Mouse (Mus musculus): Measurements from ENCODE around the gene Ctnnbip1. TPM values are rescaled to one million over a fixed set of nuclear protein-coding genes. Genes with fewer than 3 reads are reported as not detected.

Ctnnbip1 gene
- polyA plus RNA-seq, 1 experiment = 0.18 TPM

DNA sequence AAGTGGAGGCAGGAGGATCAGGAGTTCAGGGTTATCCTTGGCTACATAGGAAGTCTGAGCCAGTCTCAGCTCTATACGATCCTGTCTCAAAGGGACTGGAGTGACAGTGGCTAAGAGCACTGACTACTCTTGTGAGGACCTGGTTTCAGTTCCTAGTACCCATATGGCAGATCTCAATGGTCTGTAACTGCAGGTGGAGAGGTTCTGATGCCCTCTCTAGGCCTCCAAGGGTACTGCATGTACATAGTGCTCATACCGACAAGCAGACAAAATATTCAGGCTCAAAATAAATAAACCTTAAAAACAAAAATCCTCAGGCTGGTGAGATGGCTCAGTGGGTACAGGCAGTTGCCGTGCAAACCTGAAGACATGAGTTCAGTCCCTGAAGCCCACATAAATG is 26.9 kb upstream of the Ctnnbip1 start:
- TF ChIP-seq TAL1 (IDR thresholded peaks at IDR 0.05; ENCODE audit: low read length) (no peak), GATA1 (IDR thresholded peaks at IDR 0.05; ENCODE audit: low read length) (no peak)
- Histone ChIP-seq H3K4me3 (replicated peaks) (no peak overlapping the region), H3K36me3 (ENCODE audit: control insufficient read depth) (peaks cover 80% of the 10 kb centered on the region), H3K27me3 (ENCODE audit: control insufficient read depth) (no peaks in the 10 kb centered on the region), H3K9me3 (ENCODE audit: control insufficient read depth, low read length) (peaks cover 3% of the 10 kb centered on the region; the same call in 1 of the 2 replicates), H3K4me1 (ENCODE audit: control insufficient read depth) (peaks cover 7% of the 10 kb centered on the region)

DNA sequence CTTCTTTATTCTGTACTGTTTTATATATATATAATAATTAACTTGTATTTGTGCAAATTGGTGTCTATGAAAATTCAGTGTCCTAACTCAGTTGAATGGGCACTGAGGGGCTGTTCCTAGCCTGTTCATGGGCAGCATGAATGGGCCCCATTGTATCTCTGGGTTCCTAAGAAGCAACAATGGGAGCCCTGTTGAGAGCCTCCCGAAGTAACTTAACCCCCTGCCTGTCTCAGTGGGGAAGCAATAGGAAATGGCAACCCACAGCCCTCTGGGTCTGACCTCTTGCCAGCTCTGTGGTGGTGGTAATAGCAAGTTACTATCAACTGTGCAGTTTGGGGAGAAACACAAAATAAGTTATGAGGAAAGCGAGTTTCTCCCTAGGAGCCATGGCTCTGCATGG is 21.4 kb upstream of the Ctnnbip1 start:
- Histone ChIP-seq H3K4me1 (ENCODE audit: control insufficient read depth) (no peaks in the 10 kb centered on the region), H3K4me3 (replicated peaks) (no peak overlapping the region), H3K36me3 (ENCODE audit: control insufficient read depth) (peaks cover 71% of the 10 kb centered on the region), H3K9me3 (ENCODE audit: control insufficient read depth, low read length) (no peaks in the 10 kb centered on the region), H3K27me3 (ENCODE audit: control insufficient read depth) (no peaks in the 10 kb centered on the region)
- TF ChIP-seq GATA1 (IDR thresholded peaks at IDR 0.05; ENCODE audit: low read length) = no peak
- TF ChIP-seq TAL1 (IDR thresholded peaks at IDR 0.05; ENCODE audit: low read length) = no peak

DNA sequence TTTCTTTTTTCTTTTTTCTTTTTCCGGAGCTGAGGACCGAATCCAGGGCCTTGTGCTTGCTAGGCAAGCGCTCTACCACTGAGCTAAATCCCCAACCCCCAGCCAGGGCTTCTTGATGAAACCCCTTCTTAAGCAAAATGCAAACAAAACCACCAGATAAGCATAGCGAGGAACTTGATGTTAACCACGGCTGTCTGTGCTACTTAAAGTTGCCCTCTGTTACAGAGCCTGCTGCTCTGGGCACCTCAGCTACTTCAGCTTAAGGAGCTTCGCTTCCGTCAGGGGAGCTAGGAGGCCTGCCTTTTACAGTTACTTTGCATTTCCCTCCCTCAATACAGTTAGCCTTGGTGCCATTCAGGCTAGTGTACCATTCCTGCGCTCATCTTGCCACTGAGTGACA is 19.1 kb upstream of the Ctnnbip1 start:
- H3K27me3 ChIP-seq (ENCODE audit: control insufficient read depth) = no peaks in the 10 kb centered on the region
- no peak for TF ChIP-seq TAL1 (IDR thresholded peaks at IDR 0.05; ENCODE audit: low read length)
- no peak for TF ChIP-seq GATA1 (IDR thresholded peaks at IDR 0.05; ENCODE audit: low read length)
- peaks cover 62% of the 10 kb centered on the region for H3K36me3 ChIP-seq (ENCODE audit: control insufficient read depth)
- no peaks in the 10 kb centered on the region for H3K4me1 ChIP-seq (ENCODE audit: control insufficient read depth)
- no peak overlapping the region for H3K4me3 ChIP-seq (replicated peaks)
- H3K9me3 ChIP-seq (ENCODE audit: control insufficient read depth, low read length) = no peaks in the 10 kb centered on the region

DNA sequence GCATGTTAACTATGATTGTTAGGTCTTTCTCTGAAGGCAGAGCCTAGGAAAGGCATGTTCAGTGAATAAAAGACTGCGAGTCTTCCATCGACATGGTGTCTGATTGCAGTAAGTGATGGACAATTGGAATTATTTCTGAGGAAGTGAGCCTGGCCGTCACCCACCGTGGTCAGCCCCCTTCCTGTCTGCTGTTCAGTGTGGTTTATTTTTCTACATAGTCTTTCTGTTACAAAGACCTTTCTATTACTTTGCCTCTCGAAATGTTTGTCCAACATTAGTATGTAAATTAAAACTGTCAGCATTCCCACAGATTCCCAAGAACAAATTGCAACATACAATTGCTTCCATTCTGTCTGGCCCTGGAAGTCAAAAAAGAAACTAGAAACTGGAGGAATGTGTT is 18.2 kb upstream of the Ctnnbip1 start:
- TF ChIP-seq GATA1 (IDR thresholded peaks at IDR 0.05; ENCODE audit: low read length) = no peak
- no peak for TF ChIP-seq TAL1 (IDR thresholded peaks at IDR 0.05; ENCODE audit: low read length)
- Histone ChIP-seq H3K4me3 (replicated peaks) (no peak overlapping the region), H3K36me3 (ENCODE audit: control insufficient read depth) (peaks cover 54% of the 10 kb centered on the region), H3K27me3 (ENCODE audit: control insufficient read depth) (no peaks in the 10 kb centered on the region), H3K9me3 (ENCODE audit: control insufficient read depth, low read length) (no peaks in the 10 kb centered on the region), H3K4me1 (ENCODE audit: control insufficient read depth) (no peaks in the 10 kb centered on the region)

DNA sequence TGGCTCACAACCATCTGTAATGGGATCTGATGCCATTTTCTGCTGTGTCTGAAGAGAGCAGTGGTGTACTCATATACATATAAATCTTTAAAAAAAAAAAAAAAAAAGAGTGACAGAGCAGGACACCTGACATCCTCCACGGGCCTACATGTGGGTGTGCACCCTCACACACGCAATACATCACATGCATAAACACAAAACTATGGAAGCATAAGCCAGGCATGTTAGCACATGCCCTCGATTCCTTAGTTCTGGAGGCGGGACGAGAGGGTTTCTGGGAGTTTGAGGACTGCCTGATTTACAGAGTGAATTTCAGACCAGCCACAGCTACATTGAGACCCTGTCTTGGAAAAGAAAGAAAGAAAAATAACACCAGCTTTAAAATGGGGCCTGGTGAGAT is 13.7 kb upstream of the Ctnnbip1 start:
- TF ChIP-seq TAL1 (IDR thresholded peaks at IDR 0.05; ENCODE audit: low read length) (no peak), GATA1 (IDR thresholded peaks at IDR 0.05; ENCODE audit: low read length) (no peak)
- no peaks in the 10 kb centered on the region for H3K27me3 ChIP-seq (ENCODE audit: control insufficient read depth)
- no peak overlapping the region for H3K4me3 ChIP-seq (replicated peaks)
- H3K4me1 ChIP-seq (ENCODE audit: control insufficient read depth) = no peaks in the 10 kb centered on the region
- H3K36me3 ChIP-seq (ENCODE audit: control insufficient read depth) = peaks cover 21% of the 10 kb centered on the region
- H3K9me3 ChIP-seq (ENCODE audit: control insufficient read depth, low read length) = no peaks in the 10 kb centered on the region

DNA sequence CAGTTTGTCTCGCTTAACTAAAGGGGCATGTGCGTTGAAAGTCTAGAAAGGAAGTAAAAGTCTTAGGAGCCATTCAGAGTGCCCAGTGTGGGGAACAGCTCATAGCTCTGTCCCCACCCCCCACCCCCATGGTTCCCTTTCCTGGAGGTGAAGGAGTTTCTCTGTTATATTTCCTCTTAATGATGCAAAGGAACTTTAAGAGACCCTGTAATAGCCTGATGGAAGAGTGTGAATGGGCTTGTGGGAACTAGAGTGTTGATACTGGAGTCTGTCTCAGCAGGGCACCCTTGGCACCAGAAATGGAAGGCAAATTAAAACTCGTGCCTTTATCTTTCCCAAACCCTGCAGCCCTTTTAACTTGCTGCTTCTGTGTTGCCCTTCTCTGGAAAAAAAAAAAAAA is 13.2 kb upstream of the Ctnnbip1 start:
- H3K9me3 ChIP-seq (ENCODE audit: control insufficient read depth, low read length) = no peaks in the 10 kb centered on the region
- H3K27me3 ChIP-seq (ENCODE audit: control insufficient read depth) = no peaks in the 10 kb centered on the region
- H3K4me1 ChIP-seq (ENCODE audit: control insufficient read depth) = no peaks in the 10 kb centered on the region
- H3K36me3 ChIP-seq (ENCODE audit: control insufficient read depth) = peaks cover 17% of the 10 kb centered on the region
- H3K4me3 ChIP-seq (replicated peaks) = no peak overlapping the region
- no peak for TF ChIP-seq GATA1 (IDR thresholded peaks at IDR 0.05; ENCODE audit: low read length)
- no peak for TF ChIP-seq TAL1 (IDR thresholded peaks at IDR 0.05; ENCODE audit: low read length)

DNA sequence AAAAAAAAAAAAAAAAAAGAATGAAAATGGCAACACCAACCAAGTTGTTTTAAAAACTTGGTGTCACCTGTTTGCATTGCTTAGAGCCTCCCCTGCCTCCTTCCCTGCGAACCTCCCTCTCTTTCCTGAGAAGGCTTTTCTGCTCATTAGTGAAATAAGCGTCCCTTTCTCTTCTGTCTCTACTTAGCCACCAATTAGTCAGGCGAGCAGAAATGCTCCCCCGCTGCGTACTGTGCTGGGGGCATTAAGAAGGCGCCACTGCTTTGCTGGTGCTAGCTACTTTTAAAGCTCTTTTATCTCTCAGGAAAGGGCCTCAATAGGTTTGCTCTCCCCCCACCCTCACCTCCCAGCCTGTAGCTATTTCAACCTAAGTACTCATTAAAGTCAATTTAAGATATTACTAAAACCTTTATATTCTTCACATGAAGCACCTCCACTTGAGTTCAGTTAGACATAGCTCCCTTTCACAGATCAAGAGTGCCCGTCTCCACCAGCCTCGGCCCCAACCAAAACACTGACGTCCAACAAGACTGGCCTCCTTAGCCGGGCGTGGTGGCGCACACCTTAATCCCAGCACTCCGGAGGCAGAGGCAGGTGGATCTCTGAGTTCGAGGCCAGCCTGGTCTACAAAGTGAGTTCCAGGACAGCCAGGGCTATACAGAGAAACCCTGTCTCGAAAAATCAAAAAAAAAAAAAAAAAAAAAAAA is 12.6 kb upstream of the Ctnnbip1 start:
- no peak for TF ChIP-seq GATA1 (IDR thresholded peaks at IDR 0.05; ENCODE audit: low read length)
- TF ChIP-seq TAL1 (IDR thresholded peaks at IDR 0.05; ENCODE audit: low read length) = no peak
- no peak overlapping the region for H3K4me3 ChIP-seq (replicated peaks)
- H3K36me3 ChIP-seq (ENCODE audit: control insufficient read depth) = peaks cover 12% of the 10 kb centered on the region
- no peaks in the 10 kb centered on the region for H3K9me3 ChIP-seq (ENCODE audit: control insufficient read depth, low read length)
- no peaks in the 10 kb centered on the region for H3K4me1 ChIP-seq (ENCODE audit: control insufficient read depth)
- H3K27me3 ChIP-seq (ENCODE audit: control insufficient read depth) = no peaks in the 10 kb centered on the region

DNA sequence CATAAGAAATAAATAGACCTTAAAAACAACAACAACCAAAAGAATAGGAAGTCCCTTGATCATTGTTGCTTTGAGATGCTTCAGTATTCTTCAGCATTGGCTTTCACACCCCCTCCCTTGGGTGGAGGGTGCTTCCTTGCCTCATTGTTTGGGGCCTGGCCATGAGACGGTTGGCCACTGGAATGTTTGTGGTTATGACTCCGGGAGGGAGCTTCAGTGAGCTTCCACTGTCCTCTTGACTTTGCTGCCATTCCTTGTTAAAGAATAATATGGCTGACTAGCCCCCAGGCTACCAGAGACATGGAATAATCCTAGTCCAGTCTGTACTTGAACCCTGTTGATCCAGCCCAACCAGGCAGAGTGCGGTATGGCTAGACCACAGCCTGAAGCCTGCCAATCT is 11.1 kb upstream of the Ctnnbip1 start:
- TF ChIP-seq TAL1 (IDR thresholded peaks at IDR 0.05; ENCODE audit: low read length) (no peak), GATA1 (IDR thresholded peaks at IDR 0.05; ENCODE audit: low read length) (no peak)
- Histone ChIP-seq H3K9me3 (ENCODE audit: control insufficient read depth, low read length) (no peaks in the 10 kb centered on the region), H3K27me3 (ENCODE audit: control insufficient read depth) (no peaks in the 10 kb centered on the region), H3K36me3 (ENCODE audit: control insufficient read depth) (peaks cover 3% of the 10 kb centered on the region; the same call in 1 of the 2 replicates), H3K4me1 (ENCODE audit: control insufficient read depth) (no peaks in the 10 kb centered on the region), H3K4me3 (replicated peaks) (no peak overlapping the region)

DNA sequence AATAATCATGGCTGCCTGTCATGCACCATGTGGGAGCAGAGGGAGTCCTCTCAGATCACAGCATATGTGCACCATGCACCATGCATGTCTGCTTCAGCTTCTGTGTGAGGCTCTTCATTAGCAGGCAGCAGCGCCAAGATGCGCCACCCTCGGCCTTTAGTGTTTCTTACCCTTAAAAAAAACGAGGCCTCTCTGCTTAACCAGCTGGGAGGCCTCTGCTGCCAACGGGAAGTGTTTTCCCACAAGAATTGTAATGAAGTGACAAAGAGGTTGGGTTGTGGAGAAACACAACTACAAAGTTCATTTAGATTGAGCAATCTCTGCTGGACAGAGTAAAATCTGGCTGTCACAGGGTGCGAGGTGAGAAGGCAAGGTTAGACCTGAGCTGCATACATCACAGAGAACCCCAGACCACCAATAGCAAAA is 6.8 kb upstream of the Ctnnbip1 start:
- H3K4me3 ChIP-seq (replicated peaks) = no peak overlapping the region
- H3K9me3 ChIP-seq (ENCODE audit: control insufficient read depth, low read length) = no peaks in the 10 kb centered on the region
- TF ChIP-seq TAL1 (IDR thresholded peaks at IDR 0.05; ENCODE audit: low read length) = no peak
- TF ChIP-seq GATA1 (IDR thresholded peaks at IDR 0.05; ENCODE audit: low read length) = no peak
- H3K36me3 ChIP-seq (ENCODE audit: control insufficient read depth) = no peaks in the 10 kb centered on the region
- no peaks in the 10 kb centered on the region; the same call in 1 of the 2 replicates for H3K4me1 ChIP-seq (ENCODE audit: control insufficient read depth)
- H3K27me3 ChIP-seq (ENCODE audit: control insufficient read depth) = no peaks in the 10 kb centered on the region

DNA sequence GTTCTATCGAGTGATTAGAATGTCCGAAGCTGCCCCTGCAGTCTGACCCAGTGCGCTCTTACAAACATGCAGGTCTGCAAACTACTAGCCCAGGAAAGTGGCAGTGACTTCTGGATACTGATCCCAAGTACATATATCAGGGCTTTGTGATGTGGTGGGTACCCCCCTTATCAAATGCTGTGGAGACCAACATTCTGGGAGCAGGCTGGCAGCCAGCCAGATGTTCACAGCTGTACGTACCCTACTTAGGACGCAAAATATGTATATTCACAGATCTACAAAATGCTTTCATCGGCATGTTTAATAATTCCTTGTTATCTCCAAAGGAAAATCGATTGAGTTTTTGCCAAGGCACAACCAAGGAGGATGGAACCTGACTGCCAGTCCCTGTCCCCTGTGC is 6.0 kb upstream of the Ctnnbip1 start:
- Histone ChIP-seq H3K4me1 (ENCODE audit: control insufficient read depth) (no peaks in the 10 kb centered on the region; the same call in 1 of the 2 replicates), H3K9me3 (ENCODE audit: control insufficient read depth, low read length) (no peaks in the 10 kb centered on the region)
- TF ChIP-seq TAL1 (IDR thresholded peaks at IDR 0.05; ENCODE audit: low read length) = no peak
- no peak for TF ChIP-seq GATA1 (IDR thresholded peaks at IDR 0.05; ENCODE audit: low read length)

More for the DNA sequence above, 6.0 kb upstream of the Ctnnbip1 start:
- no peak overlapping the region for H3K4me3 ChIP-seq (replicated peaks)
- H3K27me3 ChIP-seq (ENCODE audit: control insufficient read depth) = no peaks in the 10 kb centered on the region
- H3K36me3 ChIP-seq (ENCODE audit: control insufficient read depth) = no peaks in the 10 kb centered on the region
